Mouse (Mus musculus): ENCODE results near the gene Alkbh7.

The Alkbh7 gene

DNA sequence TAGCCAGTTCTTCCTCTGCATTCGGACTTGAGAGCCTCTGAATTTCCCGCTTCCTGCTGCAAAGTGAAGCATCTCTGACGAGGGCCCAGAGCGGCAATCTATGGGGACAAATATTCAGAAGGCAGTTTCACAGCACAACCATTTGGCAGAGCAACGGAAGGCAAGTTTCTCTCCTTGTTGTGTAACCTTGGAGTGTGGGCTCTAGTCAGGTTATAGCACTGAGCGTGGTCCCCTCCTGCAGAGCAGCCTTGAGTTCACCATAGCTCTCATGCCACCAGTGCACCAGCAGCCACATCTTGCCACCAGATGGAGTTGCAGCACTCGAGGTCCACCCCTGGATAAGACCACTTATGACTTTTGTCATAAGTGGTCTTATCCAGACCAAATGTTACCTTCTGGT lies 8.7 kb upstream of the Alkbh7 start:
- DNase-seq: no peak

DNA sequence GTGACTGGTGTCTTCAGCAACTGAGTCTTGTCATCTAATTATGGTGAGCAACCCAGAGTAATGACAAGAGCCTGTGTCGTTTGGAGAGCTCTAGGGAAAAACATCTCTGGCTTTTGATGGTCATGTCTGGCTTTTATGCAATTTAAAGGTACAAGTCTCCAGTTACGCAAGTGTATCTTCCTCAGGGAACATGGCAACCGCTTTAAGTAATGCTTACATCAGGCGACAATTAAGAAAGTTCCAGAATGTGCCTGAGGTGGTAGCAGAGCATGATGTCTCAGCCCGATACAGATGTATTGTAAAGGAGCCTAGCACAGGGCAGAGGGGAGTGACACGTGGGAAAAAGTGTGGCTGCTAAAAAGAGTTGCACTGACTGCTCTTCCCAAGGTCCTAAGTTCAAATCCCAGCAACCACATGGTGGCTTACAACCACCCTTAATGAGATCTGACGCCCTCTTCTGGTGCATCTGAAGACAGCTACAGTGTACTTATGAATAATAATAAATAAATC lies 8.2 kb upstream of the Alkbh7 start:
- DNase-seq: no peak

DNA sequence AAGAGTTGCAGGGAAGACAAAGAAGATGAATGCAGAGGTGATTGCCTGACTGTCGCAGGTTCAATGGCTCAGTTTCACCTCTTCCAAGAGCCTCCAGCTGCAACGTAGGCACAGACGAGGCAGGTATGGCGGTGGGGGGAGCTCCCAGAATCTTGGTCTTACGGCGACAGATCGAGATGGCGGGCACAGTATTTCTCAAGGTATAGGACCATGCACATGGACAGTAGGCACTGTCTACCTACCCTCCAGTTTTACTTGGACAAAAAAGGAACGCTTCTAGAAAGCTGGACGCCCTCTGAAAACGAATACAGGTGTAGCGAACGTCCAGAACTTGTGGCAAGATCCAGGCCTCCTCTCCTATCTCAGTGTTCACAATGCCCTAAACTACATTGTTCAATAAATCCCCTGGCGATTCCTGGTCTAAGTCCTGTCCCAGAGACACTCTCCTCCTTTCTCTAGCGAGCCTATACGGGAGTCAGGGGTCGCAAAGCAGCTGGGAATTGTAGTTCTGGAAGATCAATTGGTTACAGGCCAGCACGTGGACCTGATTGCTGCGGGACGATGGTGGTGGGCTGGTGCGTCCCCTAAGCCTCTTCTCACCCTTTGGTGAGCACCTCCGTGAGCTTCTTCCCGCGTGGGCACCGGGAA lies 7.5 kb upstream of the Alkbh7 start:
- peak; percentile 74 for DNase-seq

DNA sequence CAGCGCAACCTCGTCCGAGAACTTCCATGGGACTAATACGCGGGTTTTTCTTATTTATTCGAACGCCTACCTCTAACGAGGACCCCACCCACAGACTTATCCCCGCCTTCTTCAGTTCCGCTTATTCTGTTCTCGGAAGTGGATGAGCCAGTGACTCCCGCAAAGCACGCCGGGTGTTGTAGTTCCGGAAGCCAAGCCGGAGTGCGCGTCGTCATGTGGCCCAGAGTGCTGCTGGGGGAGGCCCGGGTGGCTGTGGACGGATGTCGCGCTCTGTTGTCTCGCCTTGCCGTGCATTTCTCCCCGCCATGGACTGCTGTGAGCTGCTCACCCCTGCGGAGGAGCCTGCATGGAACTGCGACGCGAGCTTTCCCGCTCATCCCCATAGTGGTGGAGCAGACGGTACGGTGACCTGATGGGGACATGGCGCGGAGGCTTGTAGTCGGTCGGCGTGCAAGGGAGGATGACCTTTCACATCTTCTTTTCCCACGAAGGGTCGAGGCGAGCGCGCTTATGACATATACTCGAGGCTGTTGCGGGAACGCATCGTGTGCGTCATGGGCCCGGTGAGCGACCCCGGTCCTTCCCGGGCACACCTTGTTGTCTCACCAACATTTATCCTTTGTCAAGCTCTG lies 6.9 kb upstream of the Alkbh7 start, which contains the start of gene Clpp:
Gene Clpp, plus strand, starts transcription at position 191 of the 632 bp plus-strand sequence.
- peak; percentile 94 for DNase-seq

DNA sequence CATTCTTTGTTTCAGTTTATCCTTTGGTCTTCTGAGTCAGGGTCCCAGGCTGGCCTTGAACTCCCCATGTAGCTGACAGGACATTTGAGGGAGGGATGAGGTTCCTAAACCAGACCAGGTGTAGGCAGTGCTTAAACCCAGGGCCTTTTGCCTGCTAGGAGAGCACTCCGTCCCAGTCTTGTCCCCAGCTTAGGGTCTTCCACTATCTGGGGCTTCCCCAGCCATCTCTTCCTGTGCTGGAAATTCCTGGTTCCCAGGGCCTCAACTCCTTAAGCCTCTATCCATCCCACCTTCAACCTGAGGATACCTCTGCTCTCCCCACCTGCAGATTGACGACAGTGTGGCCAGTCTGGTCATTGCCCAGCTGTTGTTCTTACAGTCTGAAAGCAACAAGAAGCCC lies 6.2 kb upstream of the Alkbh7 start:
- DNase-seq: no peak

DNA sequence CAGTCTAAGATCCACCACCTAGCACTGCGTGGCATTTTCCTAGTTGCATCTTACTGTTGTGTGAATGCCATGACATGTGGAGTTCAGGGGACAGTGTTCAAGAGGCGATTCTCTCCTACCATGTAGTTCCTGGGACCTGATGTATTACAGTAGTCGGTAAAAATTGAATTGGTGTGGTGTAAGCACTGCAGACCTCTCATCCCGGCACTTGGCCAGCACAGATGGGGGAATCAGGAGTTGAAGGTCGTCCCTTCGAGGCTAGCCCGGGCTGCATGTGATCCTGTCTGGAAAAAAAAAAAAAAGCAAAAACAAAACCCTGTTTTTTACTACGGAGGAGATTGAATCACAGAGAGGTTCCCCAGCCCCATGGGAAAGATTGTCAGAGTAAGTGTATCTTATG lies 2.1 kb upstream of the Alkbh7 start:
- DNase-seq: no peak

DNA sequence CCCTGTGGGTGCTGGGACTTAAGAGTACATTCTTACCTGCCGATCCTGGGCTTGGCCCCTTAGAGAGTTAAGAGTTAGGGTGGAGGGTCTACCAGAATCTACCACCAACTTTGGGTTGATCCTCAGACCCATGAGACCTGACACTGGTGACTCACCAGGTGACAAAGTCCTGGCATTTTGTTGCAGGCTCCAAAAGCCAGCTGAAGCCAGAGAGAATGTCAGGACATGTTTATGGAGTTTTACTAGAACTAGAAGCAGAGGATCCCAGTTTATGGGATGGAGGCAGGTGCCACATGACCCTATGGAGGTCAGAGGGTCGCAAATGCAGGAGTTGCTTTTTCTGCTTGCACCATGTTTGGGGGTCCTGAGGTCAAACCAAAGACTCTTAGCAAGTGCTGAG lies 633 bp upstream of the Alkbh7 start:
- DNase-seq: no peak

DNA sequence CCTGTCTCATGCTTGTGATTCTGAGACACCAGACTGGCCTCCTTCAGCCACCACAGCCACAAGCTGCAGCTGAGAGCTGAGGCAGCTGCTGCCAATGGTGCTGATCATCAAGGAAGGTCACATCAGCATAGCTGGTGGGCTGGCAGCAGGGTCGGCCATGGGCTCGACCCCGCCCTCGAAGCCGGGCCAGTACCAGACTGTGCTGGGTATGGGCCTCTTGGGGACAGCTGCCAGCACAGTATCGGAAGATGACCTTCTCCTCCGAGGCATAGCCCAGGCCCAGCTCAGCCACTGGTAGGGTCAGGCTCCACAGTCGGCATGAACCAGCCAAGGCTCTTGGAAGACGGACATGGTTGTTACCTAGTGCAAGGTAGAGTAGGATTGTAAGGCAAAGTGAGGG lies 2.3 kb downstream of the Alkbh7 start:
- no peak for DNase-seq

DNA sequence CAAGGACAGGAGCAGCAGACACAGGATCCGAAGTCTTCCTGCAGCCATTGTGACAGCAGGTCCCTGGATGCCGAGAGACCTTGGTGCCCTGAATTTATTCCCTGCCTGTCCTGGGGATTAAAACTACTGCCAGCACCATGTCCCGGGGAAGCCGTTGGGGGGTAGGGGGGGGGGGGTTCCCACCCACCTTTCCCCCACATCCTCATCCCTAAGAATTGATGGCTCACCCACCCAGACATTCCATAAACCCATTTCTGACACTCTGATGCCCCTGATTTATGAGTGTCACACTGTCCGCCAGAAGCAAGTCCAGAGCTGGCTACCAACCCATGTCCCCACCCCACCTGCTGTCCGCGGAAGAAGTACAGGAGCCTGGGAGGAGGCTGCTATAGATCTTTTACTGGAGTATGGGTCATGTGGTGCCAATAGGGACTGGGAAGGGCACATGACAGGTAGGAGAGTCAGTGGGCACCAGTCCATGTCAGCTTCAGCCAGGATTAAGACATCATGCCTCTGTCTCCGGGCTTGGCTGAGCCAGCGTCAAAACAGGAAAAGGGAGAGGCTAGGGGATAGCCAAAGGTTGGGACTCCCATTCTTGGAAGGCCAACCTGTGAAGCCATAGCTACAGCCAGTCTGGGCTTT lies 3.0 kb downstream of the Alkbh7 start, which contains the start of gene Pspn:
Gene Pspn, minus strand, starts transcription at position 51 of the 642 bp plus-strand sequence.
- DNase-seq: no peak

DNA sequence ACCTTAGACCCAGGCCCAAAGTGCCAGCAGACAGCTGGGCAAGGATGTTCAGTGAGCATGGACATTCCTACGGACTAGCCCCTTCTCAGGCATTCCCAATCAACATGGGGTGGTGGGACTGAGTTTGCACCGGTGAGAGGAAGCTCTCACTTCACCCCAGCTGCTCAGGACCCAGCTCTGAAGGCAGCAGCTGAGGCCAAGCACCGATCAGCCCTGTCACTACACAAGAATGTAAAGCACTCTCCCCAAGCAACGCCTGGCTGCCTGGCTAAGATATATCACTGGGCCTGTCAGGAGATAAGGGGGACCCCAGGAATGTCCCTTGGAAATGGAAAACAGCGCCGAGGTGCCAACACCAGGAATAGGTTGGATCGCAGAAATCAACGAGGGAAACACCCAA lies 4.1 kb downstream of the Alkbh7 start:
- DNase-seq: no peak

DNA sequence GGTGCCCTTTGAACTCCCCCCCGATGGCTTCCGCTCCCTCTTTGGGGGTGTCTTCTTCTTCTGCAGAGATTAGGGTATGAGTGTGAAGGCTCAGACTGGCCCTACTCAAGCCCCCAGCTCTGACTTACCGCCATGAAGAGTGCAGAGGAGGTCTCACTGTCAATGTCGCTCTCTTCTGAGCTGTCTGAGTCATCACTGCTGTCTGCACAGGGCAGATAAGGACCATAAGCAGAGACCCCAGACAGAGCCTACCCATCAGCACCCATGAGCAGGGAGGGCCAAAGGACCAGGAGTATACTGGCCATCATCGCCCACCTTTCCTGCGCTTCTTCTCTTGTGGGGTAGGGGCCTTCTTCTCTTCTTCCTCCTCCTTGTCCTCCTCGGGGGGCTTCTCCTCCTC lies 6.9 kb downstream of the Alkbh7 start:
- peak; percentile 42 for DNase-seq

DNA sequence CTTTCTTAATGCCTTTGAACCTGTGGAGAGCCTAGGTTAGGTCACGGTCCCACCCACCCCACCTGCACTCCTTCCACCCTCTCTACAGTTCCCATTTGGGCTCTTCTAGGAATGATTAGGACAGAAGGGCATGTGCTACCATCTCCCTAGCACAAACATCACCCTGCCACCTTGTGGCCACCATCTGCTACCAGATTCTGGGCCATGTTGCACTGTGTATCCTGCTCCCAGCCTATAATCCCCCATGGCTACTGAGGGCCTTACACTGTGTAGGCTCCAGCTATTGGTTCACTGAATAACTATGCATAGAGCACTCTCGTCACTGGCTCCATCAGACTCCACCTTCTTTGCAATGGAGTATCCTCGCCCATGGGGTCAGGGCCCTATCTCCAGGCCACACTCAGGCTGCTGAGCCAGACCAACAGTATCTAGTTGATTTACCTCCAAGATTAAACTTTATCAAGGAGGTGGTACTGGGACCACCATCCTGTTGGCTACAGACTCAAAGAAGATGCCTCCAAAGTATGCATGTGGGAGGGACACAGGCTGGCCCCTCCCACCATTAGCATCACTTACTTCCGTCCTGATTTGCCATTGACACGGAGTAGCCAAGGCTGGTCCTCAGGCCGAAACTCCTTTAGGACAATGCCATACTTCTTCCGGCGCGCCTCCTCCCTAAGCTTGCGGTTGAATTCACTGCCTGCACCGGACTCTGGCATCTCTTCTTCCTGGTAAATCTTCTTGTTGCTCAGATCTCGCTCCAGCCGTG lies 10.2 kb downstream of the Alkbh7 start:
- no peak for DNase-seq

DNA sequence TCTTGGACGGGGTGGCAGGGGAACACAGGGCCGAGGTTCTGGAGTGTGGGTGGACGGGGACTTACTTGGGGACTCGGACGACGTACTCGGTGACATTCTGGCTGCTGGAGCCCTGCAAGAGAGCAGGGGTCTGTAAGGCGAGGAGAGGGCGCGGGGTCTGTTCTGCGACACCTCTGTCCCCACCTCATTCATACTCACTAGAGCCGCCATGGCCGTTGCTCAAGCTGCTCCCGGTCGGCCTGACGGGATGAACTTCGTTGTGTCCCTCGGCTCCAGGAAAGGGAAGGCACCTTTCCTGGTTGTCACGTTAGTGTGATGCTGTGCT lies 13.7 kb downstream of the Alkbh7 start:
- DNase-seq: no peak

DNA sequence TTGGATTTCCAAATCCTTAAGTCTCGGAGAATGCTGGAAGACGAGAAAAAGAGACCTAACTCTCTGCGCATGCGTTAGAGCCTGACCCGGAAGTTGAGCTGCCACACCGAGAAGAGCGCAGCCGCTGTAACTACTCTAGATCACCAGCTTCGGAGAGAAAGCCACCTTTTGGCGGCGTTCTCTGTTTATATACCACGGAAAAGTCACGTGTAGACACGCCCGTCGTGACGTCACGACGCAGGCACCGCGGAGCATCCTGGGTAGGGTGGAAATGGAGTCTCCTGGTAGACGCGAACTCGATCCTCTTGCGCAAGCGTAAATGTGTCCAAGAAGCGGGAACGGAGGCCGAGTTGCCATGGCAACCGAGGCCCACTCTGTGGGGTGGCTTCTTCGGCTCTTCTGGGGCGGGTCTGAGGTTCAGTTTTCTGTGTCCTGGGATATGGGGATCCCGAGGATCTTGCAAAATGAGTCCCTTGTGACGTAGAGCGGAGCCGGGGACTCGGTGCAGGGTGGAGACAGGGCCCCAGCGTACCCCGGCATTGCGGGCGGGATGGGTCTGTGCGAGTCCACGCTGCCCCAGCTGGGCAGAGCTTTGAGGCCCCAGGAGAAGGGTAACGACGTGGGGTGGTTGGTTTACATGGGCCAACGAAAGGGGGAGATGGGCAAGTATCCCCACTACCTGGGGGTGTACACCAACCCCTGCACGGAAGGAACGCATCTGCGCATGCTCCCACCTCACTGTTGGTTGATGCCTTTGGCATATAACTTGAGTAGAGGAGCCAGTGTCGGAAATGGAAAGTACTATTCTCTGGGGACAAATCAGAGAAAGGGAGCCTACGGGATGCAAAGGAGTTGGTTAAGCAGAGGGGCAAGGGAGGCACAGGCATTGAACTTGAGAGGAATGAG lies 14.3 kb downstream of the Alkbh7 start, which contains the start of the genes Gtf2f1 and Gm17949:
Gene Gtf2f1, minus strand, starts transcription at position 53 of the 906 bp plus-strand sequence.
Gene Gm17949, plus strand, starts transcription at position 234 of the 906 bp plus-strand sequence.
- DNase-seq: peak; percentile 96

DNA sequence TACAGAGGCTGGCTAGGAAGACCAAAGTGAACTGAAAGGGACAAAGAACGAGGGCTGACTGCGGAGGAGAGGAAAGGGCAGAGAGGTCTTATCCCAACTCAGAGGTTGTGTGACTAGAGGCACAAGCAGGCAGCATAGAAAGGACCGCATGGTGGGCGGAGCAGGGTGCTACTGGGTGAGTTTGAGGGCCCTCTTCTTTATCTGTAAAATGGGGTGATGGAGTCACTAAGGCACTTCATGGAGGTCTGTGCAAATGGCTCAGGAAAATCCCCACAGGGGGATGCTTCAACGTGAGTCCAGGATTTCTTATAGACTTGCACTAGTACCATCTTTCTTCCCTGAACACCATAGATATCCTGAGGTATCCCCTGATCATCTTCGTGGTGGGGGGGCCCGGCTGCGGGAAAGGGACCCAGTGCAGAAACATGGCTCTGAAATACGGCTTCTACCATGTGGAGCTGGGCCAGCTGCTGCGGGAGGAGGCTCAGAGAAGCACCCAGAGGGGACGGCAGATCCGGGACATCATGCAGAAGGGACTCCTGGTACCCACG lies 15.2 kb downstream of the Alkbh7 start:
- DNase-seq: peak; percentile 63

DNA sequence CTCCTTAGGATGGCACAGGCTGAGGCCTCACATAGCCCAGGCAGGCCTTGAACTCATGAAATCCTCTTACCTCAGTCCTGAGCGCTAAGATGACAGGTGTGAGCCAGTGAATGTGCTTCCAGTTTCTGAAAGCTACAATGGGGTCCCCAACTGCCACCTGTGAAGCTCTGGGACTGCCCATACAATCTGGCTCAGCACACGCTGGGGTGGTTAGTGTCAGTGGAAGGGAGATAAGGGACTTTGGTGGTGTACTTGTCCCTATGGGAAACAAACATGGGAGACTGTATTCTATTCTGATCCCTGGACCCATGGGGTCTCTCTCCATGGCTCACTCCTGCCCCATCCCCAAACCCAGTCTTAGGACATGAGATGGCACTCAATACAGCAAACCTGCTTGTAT lies 22.6 kb downstream of the Alkbh7 start:
- DNase-seq: peak; percentile 65

DNA sequence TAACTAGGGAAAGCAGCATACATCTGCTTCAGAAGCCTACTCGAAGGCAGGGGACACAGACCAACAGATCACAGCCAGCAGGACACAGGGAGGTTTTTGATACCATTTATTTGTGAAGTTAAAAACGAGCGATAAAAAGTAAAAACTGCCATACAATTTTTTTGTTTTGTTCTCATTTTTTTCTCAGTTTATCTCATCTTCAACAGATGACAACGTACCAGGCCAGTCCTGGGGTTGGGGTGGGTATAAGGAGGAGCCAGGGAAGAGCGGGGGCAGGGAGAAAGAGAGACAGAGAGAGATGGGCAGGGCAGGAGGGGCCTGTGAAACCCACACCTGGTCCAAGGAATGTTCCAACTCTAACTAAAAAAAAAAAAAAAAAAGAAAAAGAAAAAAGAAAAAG lies 23.8 kb downstream of the Alkbh7 start:
- DNase-seq: peak; percentile 41

DNA sequence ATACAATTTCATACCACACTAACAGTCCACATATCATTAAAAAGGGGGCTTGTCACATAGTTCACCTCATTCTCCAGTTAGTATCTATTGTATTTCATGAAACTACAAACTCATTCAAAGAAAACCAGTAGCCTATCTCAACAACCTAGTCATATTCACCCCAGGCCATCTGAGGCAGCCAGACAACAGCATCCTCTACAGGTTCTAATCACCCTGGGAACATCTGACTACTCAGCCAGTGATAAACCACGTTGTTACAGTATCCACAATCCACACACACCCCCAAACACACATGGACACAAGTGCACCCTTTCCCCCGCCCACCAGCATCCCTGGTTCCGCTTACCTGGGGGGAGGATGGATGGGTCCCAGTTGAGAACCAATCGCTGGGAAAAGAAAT lies 30.3 kb downstream of the Alkbh7 start:
- DNase-seq: no peak

DNA sequence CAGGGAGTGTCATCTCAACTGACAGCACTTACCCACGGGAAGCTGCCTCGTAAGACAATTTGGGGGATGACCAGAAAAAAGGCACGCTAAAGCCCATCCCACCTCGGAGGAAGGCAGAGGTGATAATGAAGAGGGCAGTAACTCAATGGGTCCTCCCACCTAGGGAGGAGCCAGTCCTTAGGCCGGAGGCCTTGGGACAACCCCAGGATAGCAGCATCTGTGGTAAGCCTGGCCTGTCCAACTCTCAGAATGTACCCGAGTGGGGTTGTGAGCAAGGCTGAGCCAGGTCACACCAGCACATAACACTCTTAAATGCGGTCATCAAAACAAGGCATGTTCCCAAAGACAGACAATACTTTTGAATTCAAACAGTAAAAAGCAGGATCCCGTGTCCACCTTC lies 32.6 kb downstream of the Alkbh7 start:
- peak; percentile 72 for DNase-seq

DNA sequence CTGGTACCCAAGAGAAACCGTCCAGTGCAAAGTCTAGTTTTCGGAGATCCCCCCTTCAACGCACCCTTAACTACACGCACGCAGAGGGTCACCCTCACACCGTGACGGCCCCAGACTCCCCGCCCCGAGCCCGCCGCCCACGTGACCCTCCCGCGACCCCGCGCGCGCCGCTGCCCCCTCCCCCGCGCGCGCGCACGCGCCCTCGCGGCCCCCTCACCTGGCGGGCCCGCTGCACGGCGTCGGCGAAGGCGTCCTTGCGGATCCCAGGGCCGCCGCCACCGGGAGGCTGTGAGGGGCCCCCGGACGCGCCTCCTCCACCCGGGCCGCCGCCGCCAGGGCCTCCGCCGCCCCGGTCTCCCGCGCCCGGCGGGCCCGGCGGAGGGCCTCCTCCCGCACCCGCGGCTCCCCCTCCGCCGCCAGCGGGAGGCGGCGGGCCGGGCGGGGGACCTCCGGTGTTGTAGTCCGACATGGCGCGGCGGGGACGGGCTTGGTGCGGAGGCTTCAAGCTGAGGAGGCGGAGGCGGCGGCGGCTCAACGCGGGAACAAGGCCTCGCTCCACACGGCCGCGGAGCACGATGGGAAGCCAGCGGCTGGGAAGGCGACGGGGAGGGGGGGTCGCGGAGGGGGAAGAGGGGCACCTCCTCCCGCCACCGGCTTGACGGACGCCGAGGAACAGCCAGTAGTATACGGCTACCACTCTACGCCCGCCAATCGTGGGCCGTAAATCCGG lies 34.0 kb downstream of the Alkbh7 start, which contains the start of gene Khsrp:
Gene Khsrp, minus strand, starts transcription at position 592 of the 730 bp plus-strand sequence.
- DNase-seq: peak; percentile 62

Measured in liver (tissue).